Mouse (Mus musculus) spleen, adult 2 months (tissue): ENCODE data around the gene Trim54.

Experiments
- CTCF ChIP-seq: fragments of 200-500 bp; IDR thresholded peaks from 2 replicates; pipeline ENCODE4 v1.5.1; 2011; ENCODE audit warnings: mild to moderate bottlenecking, inconsistent platforms; ENCODE audit not compliant: insufficient read depth, insufficient read length, insufficient replicate concordance; ENCODE audit errors: extremely low read depth
- POLR2A ChIP-seq: fragments of 200-500 bp; IDR thresholded peaks from 2 replicates; pipeline ENCODE4 v1.6.1; 2011; ENCODE audit warnings: low read depth, low read length, inconsistent platforms

DNA sequence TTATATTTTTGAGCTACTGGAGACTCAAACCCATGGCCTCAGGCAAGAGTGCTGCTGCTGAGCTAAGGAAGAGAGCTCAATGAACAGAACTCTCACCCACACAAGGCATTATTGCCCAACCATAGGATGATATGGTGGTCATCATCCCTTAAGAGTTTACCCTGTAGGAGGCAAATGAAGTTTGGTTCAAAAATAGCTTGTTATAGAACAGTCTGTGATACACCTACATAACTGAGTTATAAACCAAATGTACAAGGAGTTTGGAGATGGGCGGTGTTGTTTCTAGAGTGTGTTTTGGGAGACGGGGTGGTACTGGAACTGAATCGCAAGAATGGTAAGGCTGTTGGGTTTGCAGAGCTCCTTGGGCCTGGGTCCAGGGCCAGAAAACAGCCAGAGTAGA lies 46.7 kb upstream of the Trim54 start:
- TF ChIP-seq CTCF (no peak), POLR2A (no peak)
